Mouse (Mus musculus) brain, embryonic 14.5 days (tissue): Measurements from ENCODE around the gene Ptpra.

Source experiments
- CTCF ChIP-seq: fragments of 200-500 bp; IDR thresholded peaks from 2 replicates; pipeline ENCODE4 v1.5.1; 2012; ENCODE audit warnings: inconsistent platforms, mild to moderate bottlenecking, moderate library complexity, borderline replicate concordance; ENCODE audit not compliant: insufficient read depth, insufficient read length; ENCODE audit errors: extremely low read depth
- POLR2A ChIP-seq: fragments of 200-500 bp; IDR thresholded peaks from 2 replicates; pipeline ENCODE4 v1.6.1; 2012; ENCODE audit warnings: mild to moderate bottlenecking, inconsistent platforms, borderline replicate concordance; ENCODE audit not compliant: poor library complexity, insufficient read depth, insufficient read length, severe bottlenecking; ENCODE audit errors: extremely low read depth

DNA sequence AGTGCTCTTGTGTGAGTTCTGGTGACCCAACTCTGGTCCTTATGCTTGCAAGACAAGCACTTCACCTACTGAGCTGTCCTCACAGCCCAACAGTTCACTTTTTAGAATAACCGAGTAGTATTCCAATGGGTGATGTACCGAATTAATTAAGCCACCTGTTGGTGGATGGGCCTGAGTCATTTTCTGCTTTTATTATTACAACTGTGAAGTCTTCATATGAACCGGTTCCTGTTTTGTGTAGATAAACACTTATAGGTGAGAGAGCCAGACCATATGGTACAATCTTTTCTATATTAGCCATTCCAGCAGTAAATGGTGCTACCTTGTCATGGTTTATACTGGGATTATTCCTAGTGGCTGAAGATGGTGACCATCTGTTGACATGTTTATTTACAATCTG is 37.3 kb upstream of the Ptpra start:
- TF ChIP-seq CTCF (no peak), POLR2A (no peak)
